Mouse (Mus musculus) forebrain, postnatal 0 days (tissue): ENCODE results near the gene Sulf2. TPM values are rescaled to one million over a fixed set of nuclear protein-coding genes. Genes with fewer than 3 reads are reported as not detected.

Experiments
- ATAC-seq: fragments of 200-750 bp; cut with Nextera tagmentation; 2 replicates; pipeline ENCODE4 v1.8.0; 2017; ENCODE audit warnings: mild to moderate bottlenecking, moderate library complexity
- DNase-seq: peaks from one replicate; pipeline ENCODE4 v3.0.0-alpha.2; 2015
- H3K27ac ChIP-seq: fragments of 300-500 bp; sonication (generic); 2 replicates; pipeline ENCODE4 v1.5.1; 2014; ENCODE audit warnings: low read depth, mild to moderate bottlenecking, antibody characterized with exemption, low read length, moderate library complexity, mixed read lengths
- H3K27me3 ChIP-seq: fragments of 300-500 bp; sonication (generic); 2 replicates; pipeline ENCODE4 v1.6.1; 2014; ENCODE audit warnings: mild to moderate bottlenecking, low read length, mixed read lengths; ENCODE audit not compliant: insufficient read depth
- H3K36me3 ChIP-seq: fragments of 300-500 bp; sonication (generic); 2 replicates; pipeline ENCODE4 v1.6.1; 2014; ENCODE audit warnings: mild to moderate bottlenecking, moderate library complexity; ENCODE audit not compliant: insufficient read depth
- H3K4me1 ChIP-seq: fragments of 300-500 bp; sonication (generic); 2 replicates; pipeline ENCODE4 v1.6.1; 2014; ENCODE audit warnings: antibody characterized with exemption; ENCODE audit not compliant: insufficient read depth
- H3K4me2 ChIP-seq: fragments of 300-500 bp; sonication (generic); 2 replicates; pipeline ENCODE4 v1.6.1; 2014; ENCODE audit warnings: low read depth, mild to moderate bottlenecking, moderate library complexity
- H3K4me3 ChIP-seq: fragments of 300-500 bp; sonication (generic); 2 replicates; pipeline ENCODE4 v1.5.1; 2014; ENCODE audit warnings: low read depth, low read length, mixed read lengths
- H3K9ac ChIP-seq: fragments of 300-500 bp; sonication (generic); 2 replicates; pipeline ENCODE4 v1.6.1; 2014; ENCODE audit warnings: mild to moderate bottlenecking
- H3K9me3 ChIP-seq: fragments of 300-500 bp; sonication (generic); 2 replicates; pipeline ENCODE4 v1.6.1; 2016; ENCODE audit warnings: low read length
- CTCF ChIP-seq: sonication (generic); IDR thresholded peaks from 2 replicates; pipeline ENCODE4 v1.5.1; 2016; ENCODE audit warnings: antibody characterized with exemption, control low read depth, low read depth
- WGBS: fragments of 180-500 bp; shearing (Covaris S2); extraction: QIAGEN DNeasy Blood & Tissue Kit; methylation state at CpG from one replicate; pipeline ENCODE4 v1.1.7; 2014; 5-methylcytosine and 5-hydroxymethylcytosine counted together
- polyA plus RNA-seq: library from polyadenylated mRNA; unstranded; fragments of >200 nt; fragmentation: Nextera tagmentation; extraction: Ambion mirVana; gene quantifications from 2 replicates; pipeline ENCODE4 v1.2.1, GENCODE M21; 2015
- total RNA-seq: library from RNA; depleted of rRNA; stranded (reverse); fragments of >200 nt; gene quantifications from 2 replicates; pipeline ENCODE4 v1.2.3, GENCODE M21; 2014

Gene Sulf2
- total and polyA plus RNA-seq, 2 experiments from 2014 or later: 67.5 to 95.6 TPM

GRCm38 (mm10) chr2:166119992-166120391 lies 35.5 kb downstream of the Sulf2 start:
- Histone ChIP-seq H3K9ac (no peak overlapping the region), H3K9me3 (no peaks in the 10 kb centered on the region), H3K4me3 (no peak overlapping the region), H3K36me3 (peaks cover 3% of the 10 kb centered on the region), H3K27me3 (no peaks in the 10 kb centered on the region), H3K4me2 (no peak overlapping the region), H3K27ac (no peak overlapping the region), H3K4me1 (no peaks in the 10 kb centered on the region)
- TF ChIP-seq CTCF: no peak
- no peak for ATAC-seq
- WGBS: 67% methylated on average over 2 of the region's 2 CpGs
- no peak for DNase-seq

GRCm38 (mm10) chr2:166116704-166117103 lies 38.8 kb downstream of the Sulf2 start:
- peaks cover 3% of the 10 kb centered on the region; the same call in 1 of the 2 replicates for H3K36me3 ChIP-seq
- ATAC-seq (no peak), DNase-seq (no peak)
- no peak overlapping the region for H3K27ac ChIP-seq
- WGBS: 98% methylated on average over 16 of the region's 16 CpGs
- no peaks in the 10 kb centered on the region for H3K4me1 ChIP-seq
- no peak for TF ChIP-seq CTCF
- no peaks in the 10 kb centered on the region for H3K27me3 ChIP-seq
- no peak overlapping the region for H3K9ac ChIP-seq
- H3K4me3 ChIP-seq: no peak overlapping the region
- H3K9me3 ChIP-seq: no peaks in the 10 kb centered on the region
- no peak overlapping the region for H3K4me2 ChIP-seq

DNA sequence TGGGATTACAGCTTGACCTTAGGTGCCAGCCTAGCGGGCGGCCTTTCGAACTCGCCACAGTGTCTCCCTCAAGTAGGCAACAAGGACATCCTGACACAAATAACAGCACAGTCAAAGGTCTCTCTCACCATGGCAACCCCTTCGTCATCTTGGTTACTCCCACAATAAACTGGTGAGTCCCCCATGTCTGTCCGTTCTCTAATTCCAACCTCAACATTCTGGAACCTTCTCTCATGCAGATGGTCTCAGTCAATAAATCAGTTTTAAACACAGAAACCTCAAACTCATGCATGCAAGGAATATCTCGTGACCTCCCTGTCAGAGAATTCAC lies 39.2 kb downstream of the Sulf2 start:
- no peak for TF ChIP-seq CTCF
- Histone ChIP-seq H3K9ac (no peak overlapping the region), H3K27me3 (no peaks in the 10 kb centered on the region), H3K4me3 (no peak overlapping the region), H3K27ac (no peak overlapping the region), H3K4me1 (no peaks in the 10 kb centered on the region), H3K9me3 (no peaks in the 10 kb centered on the region), H3K4me2 (no peak overlapping the region), H3K36me3 (peaks cover 3% of the 10 kb centered on the region; the same call in 1 of the 2 replicates)
- ATAC-seq (no peak), DNase-seq (no peak)
- WGBS: 90% methylated on average over 7 of the region's 7 CpGs

DNA sequence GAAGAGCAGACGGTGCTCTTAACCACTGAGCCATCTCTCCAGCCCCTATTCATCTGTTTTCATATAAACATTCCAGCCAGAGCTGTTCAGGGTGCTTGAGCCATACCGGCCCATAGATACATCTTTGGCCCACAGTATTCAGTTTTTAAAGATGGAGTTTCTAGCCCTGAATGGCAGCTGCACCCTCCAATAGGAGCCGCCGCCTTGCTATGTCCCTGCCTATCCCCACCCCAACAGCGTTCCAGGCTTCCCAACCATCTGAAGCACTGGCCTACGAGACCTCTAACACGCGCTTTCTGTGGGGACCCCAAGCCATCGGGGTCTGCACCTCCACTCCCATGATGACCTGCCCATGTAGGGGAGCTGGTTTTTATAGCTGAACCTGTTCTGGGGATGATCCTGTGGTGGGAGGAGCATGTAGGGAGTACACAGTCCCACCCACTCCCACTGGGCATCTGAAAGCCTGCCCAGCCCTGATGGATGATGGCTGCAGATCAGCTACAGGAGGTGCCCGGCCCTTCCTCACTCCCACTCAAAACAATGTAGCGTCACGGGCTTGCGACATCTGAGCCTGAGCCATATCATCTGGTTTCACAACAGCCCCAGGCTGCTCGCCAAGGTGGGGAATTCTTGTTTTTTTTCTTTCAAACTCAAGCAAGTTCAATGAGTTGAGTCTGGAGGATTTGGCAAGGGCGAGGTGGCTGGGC lies 39.7 kb downstream of the Sulf2 start:
- no peak overlapping the region for H3K9ac ChIP-seq
- H3K4me2 ChIP-seq: no peak overlapping the region
- peaks cover 3% of the 10 kb centered on the region; the same call in 1 of the 2 replicates for H3K36me3 ChIP-seq
- H3K4me1 ChIP-seq: no peaks in the 10 kb centered on the region
- H3K27ac ChIP-seq: no peak overlapping the region
- ATAC-seq: no peak
- WGBS: 85% methylated on average over 15 of the region's 15 CpGs
- no peaks in the 10 kb centered on the region for H3K27me3 ChIP-seq
- H3K9me3 ChIP-seq: no peaks in the 10 kb centered on the region
- DNase-seq: no peak
- TF ChIP-seq CTCF: no peak
- no peak overlapping the region for H3K4me3 ChIP-seq

- Histone ChIP-seq H3K4me2 (no peak overlapping the region), H3K27me3 (no peaks in the 10 kb centered on the region), H3K27ac (no peak overlapping the region), H3K36me3 (peaks cover 3% of the 10 kb centered on the region; the same call in 1 of the 2 replicates), H3K4me1 (no peaks in the 10 kb centered on the region), H3K4me3 (no peak overlapping the region), H3K9me3 (no peaks in the 10 kb centered on the region), H3K9ac (no peak overlapping the region)
- 91% methylated on average over 11 of the region's 11 CpGs for WGBS
- ATAC-seq (no peak), DNase-seq (no peak)
- no peak for TF ChIP-seq CTCF
Observed at GRCm38 (mm10) chr2:166112986-166113385, 42.5 kb downstream of the Sulf2 start.

GRCm38 (mm10) chr2:166111831-166112250 lies 43.6 kb downstream of the Sulf2 start:
- Histone ChIP-seq H3K36me3 (peaks cover 3% of the 10 kb centered on the region; the same call in 1 of the 2 replicates), H3K4me2 (no peak overlapping the region), H3K4me3 (no peak overlapping the region), H3K9ac (no peak overlapping the region), H3K27ac (no peak overlapping the region), H3K27me3 (no peaks in the 10 kb centered on the region), H3K4me1 (peaks cover 3% of the 10 kb centered on the region; the same call in 1 of the 2 replicates), H3K9me3 (no peaks in the 10 kb centered on the region)
- 56% methylated on average over 10 of the region's 10 CpGs for WGBS
- TF ChIP-seq CTCF: no peak
- DNase-seq (no peak), ATAC-seq (no peak)

DNA sequence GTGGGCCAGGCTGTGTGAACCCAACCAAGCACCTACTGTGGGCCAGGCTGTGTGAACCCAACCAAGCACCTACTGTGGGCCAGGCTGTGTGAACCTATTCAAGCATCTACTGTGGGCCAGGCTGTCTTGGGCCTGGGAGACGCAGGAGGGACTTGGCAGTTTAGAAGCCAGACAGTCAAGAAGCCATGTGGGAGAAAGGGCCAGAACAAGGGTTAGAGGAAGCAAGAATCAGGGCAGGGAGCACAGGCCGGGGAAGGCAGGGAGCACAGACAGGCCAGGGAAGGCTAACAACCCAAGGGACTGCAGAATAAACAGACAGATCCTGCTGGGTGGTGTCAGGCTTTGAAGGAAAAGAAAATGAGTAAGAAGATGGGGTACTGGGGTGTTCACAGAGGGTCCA lies 44.2 kb downstream of the Sulf2 start:
- no peak for DNase-seq
- ATAC-seq: no peak
- no peak for TF ChIP-seq CTCF
- Histone ChIP-seq H3K9ac (no peak overlapping the region), H3K36me3 (peaks cover 3% of the 10 kb centered on the region; the same call in 1 of the 2 replicates), H3K4me2 (no peak overlapping the region), H3K27ac (no peak overlapping the region), H3K27me3 (no peaks in the 10 kb centered on the region), H3K4me3 (no peak overlapping the region), H3K4me1 (peaks cover 3% of the 10 kb centered on the region; the same call in 1 of the 2 replicates), H3K9me3 (no peaks in the 10 kb centered on the region)
- WGBS: 90% methylated on average over 2 of the region's 2 CpGs
